Mouse (Mus musculus) neural tube, embryonic 14.5 days (tissue): Measurements from ENCODE around the gene Hist1h2ah. TPM values are rescaled to one million over a fixed set of nuclear protein-coding genes. Genes with fewer than 3 reads are reported as not detected.

Experiments used
- ATAC-seq: fragments of 200-750 bp; cut with Nextera tagmentation; 2 replicates; pipeline ENCODE4 v1.8.0; 2017; ENCODE audit warnings: low read depth, mild to moderate bottlenecking, moderate TSS enrichment, moderate library complexity
- H3K27ac ChIP-seq: fragments of 300-500 bp; sonication (generic); 2 replicates; pipeline ENCODE4 v1.5.1; 2014; ENCODE audit warnings: low read depth, mild to moderate bottlenecking, control low read depth, low read length, moderate library complexity, mixed read lengths
- H3K27me3 ChIP-seq: fragments of 300-500 bp; sonication (generic); 2 replicates; pipeline ENCODE4 v1.6.1; 2014; ENCODE audit warnings: low read length; ENCODE audit not compliant: control insufficient read depth, insufficient read depth
- H3K36me3 ChIP-seq: fragments of 300-500 bp; sonication (generic); 2 replicates; pipeline ENCODE4 v1.6.1; 2014; ENCODE audit warnings: low read length, mixed read lengths; ENCODE audit not compliant: control insufficient read depth, insufficient read depth
- H3K4me1 ChIP-seq: fragments of 300-500 bp; sonication (generic); 2 replicates; pipeline ENCODE4 v1.6.1; 2014; ENCODE audit warnings: low read length; ENCODE audit not compliant: control insufficient read depth, insufficient read depth
- H3K4me2 ChIP-seq: fragments of 300-500 bp; sonication (generic); 2 replicates; pipeline ENCODE4 v1.6.1; 2014; ENCODE audit warnings: mild to moderate bottlenecking, low read depth, low read length, control low read depth
- H3K4me3 ChIP-seq: fragments of 300-500 bp; sonication (generic); 2 replicates; pipeline ENCODE4 v1.5.1; 2014; ENCODE audit warnings: low read depth, low read length, control low read depth, mixed read lengths
- H3K9ac ChIP-seq: fragments of 300-500 bp; sonication (generic); replicated peaks from 2 replicates; pipeline ENCODE4 v1.6.1; 2014; ENCODE audit warnings: low read depth, mild to moderate bottlenecking, control low read depth, low read length, mixed read lengths
- H3K9me3 ChIP-seq: fragments of 300-500 bp; sonication (generic); 2 replicates; pipeline ENCODE4 v1.6.1; 2016; ENCODE audit warnings: low read length; ENCODE audit not compliant: control insufficient read depth
- WGBS: fragments of 180-500 bp; shearing (Covaris S2); extraction: QIAGEN DNeasy Blood & Tissue Kit; methylation state at CpG from one replicate; pipeline ENCODE4 v1.1.7; 2014; 5-methylcytosine and 5-hydroxymethylcytosine counted together
- polyA plus RNA-seq: library from polyadenylated mRNA; unstranded; fragments of >200 nt; fragmentation: Nextera tagmentation; extraction: Ambion mirVana; gene quantifications from 2 replicates; pipeline ENCODE4 v1.2.1, GENCODE M21; 2014

Gene Hist1h2ah
- polyA plus RNA-seq, 1 experiment from 2014 or later: not detected

DNA sequence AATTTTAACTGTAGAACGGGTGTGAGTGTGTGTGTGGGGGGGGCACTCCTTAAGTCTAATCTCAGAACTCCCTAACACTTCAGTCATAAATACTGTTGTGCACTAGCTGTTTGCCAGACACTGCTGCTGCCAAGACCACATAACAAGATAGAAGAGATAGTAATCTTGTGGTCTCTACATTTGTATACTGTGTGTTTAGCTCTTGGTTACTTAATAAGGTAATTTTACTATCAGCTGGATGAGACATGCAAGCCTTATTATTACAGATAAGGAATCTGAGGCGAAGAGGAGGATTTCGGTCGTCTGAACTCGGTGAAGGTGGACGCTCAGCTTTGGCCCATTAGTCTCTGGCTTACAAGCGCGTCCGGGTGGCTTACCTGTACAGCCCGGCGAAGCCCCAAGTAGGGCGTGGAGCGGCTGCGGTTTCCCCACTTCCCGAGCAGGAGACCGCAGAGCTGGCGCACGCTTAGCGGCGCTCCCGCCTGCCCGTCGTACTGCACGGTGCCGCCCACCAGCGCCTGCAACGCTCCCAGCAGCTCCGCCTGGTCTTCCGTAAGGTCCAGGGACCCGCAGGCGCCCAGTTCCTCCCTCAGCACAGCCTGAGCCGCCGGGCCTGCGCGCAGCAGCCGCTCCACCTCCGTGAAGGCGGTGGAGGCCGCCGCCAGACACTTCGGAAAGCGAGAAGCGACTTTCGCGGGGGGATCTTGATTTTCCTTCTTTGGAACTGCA lies 29.6 kb downstream of the Hist1h2ah start:
- H3K4me3 ChIP-seq: peak overlapping the region; percentile 27
- H3K9ac ChIP-seq: peak overlapping the region; percentile 28; the same call in 1 of the 2 replicates
- 1% methylated on average over 45 of the region's 45 CpGs for WGBS
- peak overlapping the region; percentile 55 for H3K4me2 ChIP-seq
- peaks cover 15% of the 10 kb centered on the region for H3K4me1 ChIP-seq
- no peak overlapping the region for H3K27ac ChIP-seq
- no peaks in the 10 kb centered on the region for H3K9me3 ChIP-seq
- H3K36me3 ChIP-seq: no peaks in the 10 kb centered on the region
- ATAC-seq: peak; percentile 62; the same call in 1 of the 2 replicates
- H3K27me3 ChIP-seq: peaks cover 93% of the 10 kb centered on the region

DNA sequence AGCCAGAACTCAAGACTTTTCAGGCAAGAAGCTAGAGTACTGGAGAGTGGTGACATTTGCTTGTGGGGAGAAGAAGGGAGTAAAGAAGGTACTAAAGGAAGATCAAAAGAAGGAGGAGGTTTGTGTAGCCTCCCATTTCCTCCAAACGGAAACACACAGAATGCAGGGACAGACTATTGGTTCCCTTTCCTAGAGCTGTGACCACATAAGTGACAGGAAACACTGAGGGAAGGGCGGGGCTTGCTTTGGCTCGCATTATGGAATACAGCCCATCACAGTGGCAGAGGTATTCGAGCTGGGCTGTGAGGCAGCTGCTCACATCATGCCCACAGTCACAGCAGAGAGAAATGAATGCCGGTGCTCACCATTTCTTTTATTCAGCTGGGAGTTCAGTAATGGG lies 33.5 kb downstream of the Hist1h2ah start:
- Histone ChIP-seq H3K27ac (no peak overlapping the region), H3K27me3 (peaks cover 88% of the 10 kb centered on the region), H3K4me3 (no peak overlapping the region), H3K9ac (no peak overlapping the region), H3K36me3 (no peaks in the 10 kb centered on the region), H3K4me2 (no peak overlapping the region), H3K4me1 (peaks cover 13% of the 10 kb centered on the region), H3K9me3 (no peaks in the 10 kb centered on the region)
- WGBS: 26% methylated on average over 5 of the region's 5 CpGs
- ATAC-seq: no peak

GRCm38 (mm10) chr13:22001346-22001745 lies 34.0 kb downstream of the Hist1h2ah start:
- H3K4me2 ChIP-seq: no peak overlapping the region
- H3K4me3 ChIP-seq: no peak overlapping the region
- ATAC-seq: no peak
- H3K9me3 ChIP-seq: no peaks in the 10 kb centered on the region
- H3K36me3 ChIP-seq: no peaks in the 10 kb centered on the region
- H3K4me1 ChIP-seq: peaks cover 8% of the 10 kb centered on the region; the same call in 1 of the 2 replicates
- H3K27me3 ChIP-seq: peaks cover 87% of the 10 kb centered on the region
- WGBS: 62% methylated on average over 2 of the region's 2 CpGs
- H3K9ac ChIP-seq: no peak overlapping the region
- no peak overlapping the region for H3K27ac ChIP-seq

DNA sequence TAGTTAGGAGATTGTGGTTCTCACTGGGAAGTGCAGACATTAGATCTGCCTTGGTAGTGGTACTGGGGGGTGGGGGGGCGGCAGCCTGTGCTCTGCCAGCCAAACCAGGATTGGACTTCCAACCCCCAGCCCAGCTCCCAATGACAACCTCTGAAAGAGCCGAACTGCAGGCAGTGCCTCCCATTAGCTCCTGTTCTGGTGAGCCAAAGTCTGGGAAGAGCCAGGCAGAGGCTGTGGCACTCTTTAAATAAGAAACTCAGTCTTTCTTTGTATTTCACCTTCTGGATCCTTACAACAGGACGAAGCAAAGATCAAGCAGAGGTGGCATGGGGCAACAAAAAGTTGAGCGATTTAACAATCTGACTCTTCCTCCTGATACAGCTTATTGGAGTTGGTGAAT lies 36.2 kb downstream of the Hist1h2ah start:
- Histone ChIP-seq H3K4me1 (no peaks in the 10 kb centered on the region), H3K9ac (no peak overlapping the region), H3K9me3 (no peaks in the 10 kb centered on the region), H3K4me2 (no peak overlapping the region), H3K27me3 (peaks cover 82% of the 10 kb centered on the region), H3K27ac (no peak overlapping the region), H3K4me3 (no peak overlapping the region), H3K36me3 (no peaks in the 10 kb centered on the region)
- 46% methylated on average over 4 of the region's 4 CpGs for WGBS
- no peak for ATAC-seq

- Histone ChIP-seq H3K27ac (no peak overlapping the region), H3K4me1 (no peaks in the 10 kb centered on the region), H3K9ac (no peak overlapping the region), H3K4me2 (no peak overlapping the region), H3K9me3 (no peaks in the 10 kb centered on the region), H3K27me3 (peaks cover 82% of the 10 kb centered on the region), H3K36me3 (no peaks in the 10 kb centered on the region), H3K4me3 (no peak overlapping the region)
- ATAC-seq: no peak
- WGBS: 21% methylated on average over 3 of the region's 3 CpGs
These were observed 37.0 kb downstream of the Hist1h2ah start for GRCm38 (mm10) chr13:21998412-21998811.

- Histone ChIP-seq H3K9ac (no peak overlapping the region), H3K4me1 (no peaks in the 10 kb centered on the region), H3K27ac (no peak overlapping the region), H3K9me3 (no peaks in the 10 kb centered on the region), H3K36me3 (no peaks in the 10 kb centered on the region), H3K4me3 (no peak overlapping the region), H3K27me3 (peaks cover 80% of the 10 kb centered on the region), H3K4me2 (no peak overlapping the region)
- no peak for ATAC-seq
- 8% methylated on average over 4 of the region's 4 CpGs for WGBS
These were observed 37.5 kb downstream of the Hist1h2ah start for GRCm38 (mm10) chr13:21997821-21998220.

DNA sequence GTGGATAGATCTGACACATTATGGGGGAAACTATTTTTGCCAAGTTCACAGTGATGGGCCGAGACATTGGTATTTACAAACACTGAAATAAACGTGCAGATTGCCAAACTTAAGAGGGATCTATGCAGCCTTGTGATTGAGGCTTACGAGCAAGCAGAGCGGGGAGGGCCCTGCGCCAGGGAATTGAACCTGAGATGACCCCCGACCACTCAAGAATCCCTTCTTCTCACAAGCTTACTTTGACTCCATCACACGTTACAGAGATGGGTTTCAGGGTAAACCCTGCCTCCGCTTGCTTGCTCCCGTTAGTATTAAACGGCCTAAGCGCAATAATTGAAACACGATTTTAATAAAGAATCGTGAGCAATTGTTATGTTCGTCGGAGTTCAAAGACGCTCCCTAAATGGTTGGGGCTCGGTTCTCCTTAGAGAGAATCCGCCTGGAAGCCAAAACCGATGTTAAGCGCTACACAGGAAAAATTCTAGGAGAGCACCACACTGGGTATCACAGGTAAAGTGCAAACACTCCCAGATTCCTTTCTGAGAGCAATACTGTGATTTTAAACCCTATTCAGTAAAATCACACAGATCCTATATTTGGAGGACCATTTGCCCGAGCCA lies 38.1 kb downstream of the Hist1h2ah start:
- no peak for ATAC-seq
- 2% methylated on average over 21 of the region's 21 CpGs for WGBS
- H3K36me3 ChIP-seq: no peaks in the 10 kb centered on the region

GRCm38 (mm10) chr13:21996840-21997185 lies 38.6 kb downstream of the Hist1h2ah start:
- H3K27me3 ChIP-seq: peaks cover 72% of the 10 kb centered on the region
- peak overlapping the region; percentile 3; the same call in 1 of the 2 replicates for H3K4me3 ChIP-seq
- H3K9me3 ChIP-seq: no peaks in the 10 kb centered on the region
- H3K36me3 ChIP-seq: no peaks in the 10 kb centered on the region
- 2% methylated on average over 13 of the region's 13 CpGs for WGBS
- H3K4me1 ChIP-seq: no peaks in the 10 kb centered on the region
- H3K27ac ChIP-seq: no peak overlapping the region
- no peak for ATAC-seq
- no peak overlapping the region for H3K4me2 ChIP-seq
- no peak overlapping the region for H3K9ac ChIP-seq

More for the DNA sequence above, 38.1 kb downstream of the Hist1h2ah start:
- no peaks in the 10 kb centered on the region for H3K9me3 ChIP-seq
- no peak overlapping the region for H3K9ac ChIP-seq
- peaks cover 76% of the 10 kb centered on the region for H3K27me3 ChIP-seq
- H3K4me2 ChIP-seq: no peak overlapping the region
- H3K27ac ChIP-seq: no peak overlapping the region
- no peak overlapping the region for H3K4me3 ChIP-seq
- no peaks in the 10 kb centered on the region for H3K4me1 ChIP-seq

GRCm38 (mm10) chr13:21996101-21996839 lies 39.1 kb downstream of the Hist1h2ah start:
- ATAC-seq: no peak
- peak overlapping the region; percentile 3; the same call in 1 of the 2 replicates for H3K4me3 ChIP-seq
- WGBS: 2% methylated on average over 12 of the region's 12 CpGs
- no peaks in the 10 kb centered on the region for H3K9me3 ChIP-seq
- no peak overlapping the region for H3K4me2 ChIP-seq
- H3K27ac ChIP-seq: no peak overlapping the region
- H3K27me3 ChIP-seq: peaks cover 67% of the 10 kb centered on the region
- H3K4me1 ChIP-seq: no peaks in the 10 kb centered on the region
- H3K36me3 ChIP-seq: no peaks in the 10 kb centered on the region
- no peak overlapping the region for H3K9ac ChIP-seq
